Mouse (Mus musculus) heart, embryonic 13.5 days (tissue): ENCODE data around the gene Nmu. TPM values are rescaled to one million over a fixed set of nuclear protein-coding genes. Genes with fewer than 3 reads are reported as not detected.

Source experiments
- ATAC-seq: fragments of 200-750 bp; cut with Nextera tagmentation; 2 replicates; pipeline ENCODE4 v1.8.0; 2017; ENCODE audit warnings: moderate TSS enrichment; ENCODE audit not compliant: insufficient number of reproducible peaks, low FRiP score, low TSS enrichment; ENCODE audit errors: extremely low read depth
- H3K27ac ChIP-seq: fragments of 300-500 bp; sonication (generic); replicated peaks from 2 replicates; pipeline ENCODE4 v1.5.1; 2015; ENCODE audit warnings: moderate library complexity, mild to moderate bottlenecking, inconsistent platforms
- H3K27me3 ChIP-seq: fragments of 300-500 bp; sonication (generic); replicated peaks from 2 replicates; pipeline ENCODE4 v1.6.1; 2015; ENCODE audit warnings: mild to moderate bottlenecking, inconsistent platforms
- H3K36me3 ChIP-seq: fragments of 300-500 bp; sonication (generic); 2 replicates; pipeline ENCODE4 v1.6.1; 2015; ENCODE audit warnings: mild to moderate bottlenecking, inconsistent platforms
- H3K4me1 ChIP-seq: fragments of 300-500 bp; sonication (generic); 2 replicates; pipeline ENCODE4 v1.6.1; 2015; ENCODE audit warnings: inconsistent platforms
- H3K4me2 ChIP-seq: fragments of 300-500 bp; sonication (generic); 2 replicates; pipeline ENCODE4 v1.6.1; 2015; ENCODE audit warnings: inconsistent platforms, mild to moderate bottlenecking, moderate library complexity
- H3K4me3 ChIP-seq: fragments of 300-500 bp; sonication (generic); 2 replicates; pipeline ENCODE4 v1.5.1; 2015; ENCODE audit warnings: moderate library complexity, mild to moderate bottlenecking, inconsistent platforms
- H3K9ac ChIP-seq: fragments of 300-500 bp; sonication (generic); 2 replicates; pipeline ENCODE4 v1.6.1; 2015; ENCODE audit warnings: inconsistent platforms, mild to moderate bottlenecking, moderate library complexity
- H3K9me3 ChIP-seq: fragments of 300-500 bp; sonication (generic); 2 replicates; pipeline ENCODE4 v1.6.1; 2016; ENCODE audit warnings: inconsistent platforms
- WGBS: fragments of 180-500 bp; shearing (Covaris S2); methylation state at CpG from one replicate; pipeline ENCODE4 v1.1.7; 2015; ENCODE audit warnings: mixed read lengths; 5-methylcytosine and 5-hydroxymethylcytosine counted together
- polyA plus RNA-seq: library from polyadenylated mRNA; unstranded; fragments of >200 nt; fragmentation: Nextera tagmentation; extraction: Ambion mirVana; gene quantifications from 2 replicates; pipeline ENCODE4 v1.2.1, GENCODE M21; 2015

Nmu gene
- not detected in 2 replicates for polyA plus RNA-seq

- Histone ChIP-seq H3K27ac (no peak within 1 kb of the TSS), H3K4me3 (peak within 1 kb of the TSS; percentile 47), H3K27me3 (peaks cover 43% of the 10 kb centered on the region), H3K9me3 (no peaks in the 10 kb centered on the region), H3K4me1 (peaks cover 13% of the 10 kb centered on the region), H3K36me3 (no peaks in the 10 kb centered on the region), H3K4me2 (peak within 1 kb of the TSS; percentile 78), H3K9ac (peak within 1 kb of the TSS; percentile 60)
- no peak for ATAC-seq
- 5% methylated on average over 35 of the region's 35 CpGs for WGBS
Observed at GRCm38 (mm10) chr5:76363453-76364104, at the start of gene Nmu. Gene Nmu (minus strand): TSS chr5:76363788.

- no peak overlapping the region for H3K4me3 ChIP-seq
- no peaks in the 10 kb centered on the region for H3K27me3 ChIP-seq
- no peak overlapping the region for H3K4me2 ChIP-seq
- no peaks in the 10 kb centered on the region for H3K4me1 ChIP-seq
- no peak overlapping the region for H3K9ac ChIP-seq
- no peak for ATAC-seq
- no peaks in the 10 kb centered on the region for H3K9me3 ChIP-seq
- H3K27ac ChIP-seq: no peak overlapping the region
- 61% methylated on average over 4 of the region's 4 CpGs for WGBS
- H3K36me3 ChIP-seq: no peaks in the 10 kb centered on the region
Observed at GRCm38 (mm10) chr5:76411697-76412096, 48.1 kb upstream of the Nmu start.

- no peak for ATAC-seq
- no peaks in the 10 kb centered on the region for H3K27me3 ChIP-seq
- no peaks in the 10 kb centered on the region for H3K4me1 ChIP-seq
- H3K27ac ChIP-seq: no peak overlapping the region
- H3K9me3 ChIP-seq: no peaks in the 10 kb centered on the region
- no peak overlapping the region for H3K4me3 ChIP-seq
- no peak overlapping the region for H3K9ac ChIP-seq
- H3K36me3 ChIP-seq: no peaks in the 10 kb centered on the region
- H3K4me2 ChIP-seq: no peak overlapping the region
- 82% methylated on average over 5 of the region's 5 CpGs for WGBS
Observed at GRCm38 (mm10) chr5:76394382-76394781, 30.8 kb upstream of the Nmu start.

- WGBS: 77% methylated on average over 10 of the region's 10 CpGs
- no peaks in the 10 kb centered on the region for H3K4me1 ChIP-seq
- no peaks in the 10 kb centered on the region for H3K27me3 ChIP-seq
- ATAC-seq: no peak
- H3K9ac ChIP-seq: no peak overlapping the region
- no peak overlapping the region for H3K4me2 ChIP-seq
- no peak overlapping the region for H3K4me3 ChIP-seq
- no peak overlapping the region for H3K27ac ChIP-seq
- H3K9me3 ChIP-seq: no peaks in the 10 kb centered on the region
- H3K36me3 ChIP-seq: no peaks in the 10 kb centered on the region
Observed at GRCm38 (mm10) chr5:76389041-76389795, 25.6 kb upstream of the Nmu start.

- H3K4me3 ChIP-seq: no peak overlapping the region
- no peak overlapping the region for H3K27ac ChIP-seq
- H3K27me3 ChIP-seq: no peaks in the 10 kb centered on the region
- no peaks in the 10 kb centered on the region for H3K4me1 ChIP-seq
- H3K9me3 ChIP-seq: no peaks in the 10 kb centered on the region
- no peak overlapping the region for H3K9ac ChIP-seq
- H3K36me3 ChIP-seq: no peaks in the 10 kb centered on the region
- WGBS: 82% methylated on average over 2 of the region's 2 CpGs
- H3K4me2 ChIP-seq: no peak overlapping the region
- no peak for ATAC-seq
Observed at GRCm38 (mm10) chr5:76388474-76388873, 24.9 kb upstream of the Nmu start.

GRCm38 (mm10) chr5:76383673-76384072, 20.1 kb upstream of the Nmu start:
- Histone ChIP-seq H3K4me1 (peaks cover 7% of the 10 kb centered on the region; the same call in 1 of the 2 replicates), H3K9me3 (no peaks in the 10 kb centered on the region), H3K4me3 (no peak overlapping the region), H3K9ac (no peak overlapping the region), H3K27ac (no peak overlapping the region), H3K36me3 (no peaks in the 10 kb centered on the region), H3K4me2 (no peak overlapping the region), H3K27me3 (no peaks in the 10 kb centered on the region)
- 71% methylated on average over 6 of the region's 6 CpGs for WGBS
- no peak for ATAC-seq

GRCm38 (mm10) chr5:76381836-76382235, 18.2 kb upstream of the Nmu start:
- Histone ChIP-seq H3K27me3 (no peaks in the 10 kb centered on the region), H3K36me3 (no peaks in the 10 kb centered on the region), H3K4me2 (no peak overlapping the region), H3K4me3 (no peak overlapping the region), H3K27ac (no peak overlapping the region), H3K9me3 (no peaks in the 10 kb centered on the region), H3K4me1 (peaks cover 7% of the 10 kb centered on the region; the same call in 1 of the 2 replicates), H3K9ac (no peak overlapping the region)
- 76% methylated on average over 5 of the region's 5 CpGs for WGBS
- no peak for ATAC-seq

- Histone ChIP-seq H3K27me3 (no peaks in the 10 kb centered on the region), H3K36me3 (no peaks in the 10 kb centered on the region), H3K9ac (no peak overlapping the region), H3K4me3 (no peak overlapping the region), H3K4me1 (peaks cover 7% of the 10 kb centered on the region; the same call in 1 of the 2 replicates), H3K27ac (no peak overlapping the region), H3K4me2 (no peak overlapping the region), H3K9me3 (no peaks in the 10 kb centered on the region)
- ATAC-seq: no peak
- 30% methylated on average over 3 of the region's 3 CpGs for WGBS
Observed at GRCm38 (mm10) chr5:76379216-76379615, 15.6 kb upstream of the Nmu start.

GRCm38 (mm10) chr5:76369215-76369840, 5.7 kb upstream of the Nmu start:
- Histone ChIP-seq H3K4me3 (no peak overlapping the region), H3K9ac (no peak overlapping the region), H3K36me3 (no peaks in the 10 kb centered on the region), H3K27ac (no peak overlapping the region), H3K9me3 (no peaks in the 10 kb centered on the region), H3K27me3 (peaks cover 15% of the 10 kb centered on the region), H3K4me1 (peaks cover 11% of the 10 kb centered on the region), H3K4me2 (no peak overlapping the region)
- WGBS: 69% methylated on average over 8 of the region's 8 CpGs
- no peak for ATAC-seq

GRCm38 (mm10) chr5:76365406-76365805, 1.8 kb upstream of the Nmu start:
- no peak overlapping the region for H3K4me2 ChIP-seq
- peaks cover 13% of the 10 kb centered on the region for H3K4me1 ChIP-seq
- H3K4me3 ChIP-seq: no peak overlapping the region
- WGBS: 52% methylated on average over 5 of the region's 5 CpGs
- no peak for ATAC-seq
- no peaks in the 10 kb centered on the region for H3K36me3 ChIP-seq
- no peaks in the 10 kb centered on the region for H3K9me3 ChIP-seq
- peaks cover 41% of the 10 kb centered on the region for H3K27me3 ChIP-seq
- no peak overlapping the region for H3K27ac ChIP-seq
- H3K9ac ChIP-seq: no peak overlapping the region

GRCm38 (mm10) chr5:76360786-76361185, 2.8 kb downstream of the Nmu start:
- peaks cover 13% of the 10 kb centered on the region for H3K4me1 ChIP-seq
- H3K9me3 ChIP-seq: no peaks in the 10 kb centered on the region
- no peak overlapping the region for H3K4me3 ChIP-seq
- no peak overlapping the region for H3K9ac ChIP-seq
- peaks cover 43% of the 10 kb centered on the region for H3K27me3 ChIP-seq
- 71% methylated on average over 4 of the region's 4 CpGs for WGBS
- no peaks in the 10 kb centered on the region for H3K36me3 ChIP-seq
- H3K27ac ChIP-seq: no peak overlapping the region
- H3K4me2 ChIP-seq: no peak overlapping the region
- no peak for ATAC-seq
